Mouse (Mus musculus) CH12.LX (cell line): Measurements from ENCODE around the gene Ptprd.

Experiments
- BHLHE40 ChIP-seq: IDR thresholded peaks from 2 replicates; pipeline ENCODE4 v1.6.1; 2011; ENCODE audit warnings: mild to moderate bottlenecking, low read depth, low read length, improper control_type of control experiment
- MAX ChIP-seq: IDR thresholded peaks from 2 replicates; pipeline ENCODE4 v1.6.1; 2011; ENCODE audit warnings: low read length, improper control_type of control experiment
- POLR2A ChIP-seq: IDR thresholded peaks from 2 replicates; pipeline ENCODE4 v1.6.1; 2011; ENCODE audit warnings: low read depth, mild to moderate bottlenecking, improper control_type of control experiment, low read length

DNA sequence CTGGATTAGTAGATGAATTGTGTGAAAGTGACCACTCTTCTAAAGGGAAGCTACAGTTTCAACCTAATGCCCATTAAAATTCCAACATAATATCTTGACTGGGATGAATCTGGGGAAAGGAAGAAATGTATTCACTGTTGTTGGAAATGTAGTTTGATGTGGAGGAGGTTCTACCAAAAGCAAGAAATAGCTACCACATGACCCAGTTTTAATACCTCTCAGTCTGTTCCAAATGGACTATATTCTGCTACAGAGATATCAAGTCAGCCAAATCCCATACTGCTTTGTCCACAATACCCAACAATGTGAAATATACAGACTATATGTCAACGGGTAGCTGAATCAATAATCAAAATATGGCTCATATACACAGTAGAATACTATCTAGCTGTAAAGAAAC is 1221.8 kb downstream of the Ptprd start:
- TF ChIP-seq MAX (no peak), POLR2A (no peak), BHLHE40 (no peak)
